Mouse (Mus musculus): ENCODE data around the gene Zbtb4.
"Not testable (repeated sequence)": the region's sequence is repeated elsewhere in the genome, so short reads cannot be mapped to it uniquely, and the experiment has no call there.

The Zbtb4 gene

DNA sequence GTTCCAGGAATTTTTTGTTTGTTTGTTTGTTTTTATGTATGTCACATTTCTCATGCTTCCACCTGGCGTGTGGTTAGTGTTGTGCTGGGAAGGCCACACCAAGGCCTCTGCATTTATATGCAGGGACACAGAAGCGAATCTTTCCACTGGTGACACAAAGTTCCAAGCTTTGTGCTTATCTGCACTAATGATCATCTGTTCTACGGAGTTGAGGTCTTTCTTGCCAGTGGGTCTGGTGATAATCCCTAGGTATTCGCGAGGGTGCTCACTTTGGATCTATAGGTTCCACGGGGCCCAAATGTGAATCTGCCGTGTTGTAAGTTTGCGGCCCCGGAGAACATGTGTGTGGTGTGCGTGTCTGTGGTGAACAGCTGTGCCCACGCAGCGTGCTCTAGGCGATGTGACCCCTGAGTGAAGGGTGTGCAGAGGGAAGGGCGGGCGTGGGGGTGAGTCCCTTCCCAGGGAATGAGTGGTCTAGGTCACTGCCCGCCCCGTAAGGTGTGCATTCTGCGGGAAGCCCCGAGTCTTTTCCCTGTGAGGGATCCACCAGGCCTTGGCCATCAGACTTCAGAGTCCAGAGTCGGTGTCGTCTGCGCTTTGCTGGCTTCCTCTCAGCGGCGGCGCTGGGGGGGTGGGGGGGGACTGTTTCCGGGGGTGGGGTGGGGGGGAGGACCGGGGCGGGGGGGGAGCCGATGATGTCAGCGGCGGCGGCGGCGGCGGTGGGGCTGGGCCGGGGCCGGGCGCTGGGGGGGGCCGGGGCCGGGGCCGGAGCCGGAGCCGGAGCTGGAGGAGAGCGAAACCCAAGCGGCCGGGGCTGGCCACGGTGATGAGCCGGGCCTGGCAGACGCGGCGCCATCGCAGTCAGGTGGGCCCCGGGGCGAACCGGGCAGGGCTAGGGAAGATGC, at the start of gene Zbtb4:
Gene Zbtb4, plus strand, starts transcription at position 692 of the 905 bp plus-strand sequence.
- DNase-seq (ENCODE audit: low read depth) = peak; percentile 55

- peak; percentile 90 for DNase-seq (ENCODE audit: low read depth)
These were observed 49.8 kb upstream of the Zbtb4 start for GRCm38 (mm10) chr11:69715929-69716328.

GRCm38 (mm10) chr11:69716953-69717352, 48.8 kb upstream of the Zbtb4 start:
- DNase-seq (ENCODE audit: low read depth) = no peak

DNA sequence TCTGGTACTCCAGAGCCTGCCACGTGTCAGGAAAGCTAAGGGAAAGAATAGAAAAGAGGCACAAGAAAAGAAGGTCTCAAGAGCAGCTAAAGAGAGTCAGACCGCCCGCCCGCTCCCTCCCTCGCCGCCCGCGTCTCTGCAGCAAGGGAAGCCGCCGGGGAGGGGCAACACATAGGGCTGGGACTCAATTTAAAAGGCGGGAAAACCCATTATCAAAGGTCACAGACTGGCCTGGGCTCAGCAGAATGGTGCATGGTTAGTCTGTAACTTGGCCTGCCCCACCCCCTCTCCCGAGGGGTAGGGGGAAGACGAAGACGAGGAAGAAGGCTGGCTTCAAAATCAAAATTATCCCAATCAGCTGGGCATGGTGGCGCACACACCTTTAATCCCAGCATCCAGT, 47.1 kb upstream of the Zbtb4 start:
- no peak for DNase-seq (ENCODE audit: low read depth)

DNA sequence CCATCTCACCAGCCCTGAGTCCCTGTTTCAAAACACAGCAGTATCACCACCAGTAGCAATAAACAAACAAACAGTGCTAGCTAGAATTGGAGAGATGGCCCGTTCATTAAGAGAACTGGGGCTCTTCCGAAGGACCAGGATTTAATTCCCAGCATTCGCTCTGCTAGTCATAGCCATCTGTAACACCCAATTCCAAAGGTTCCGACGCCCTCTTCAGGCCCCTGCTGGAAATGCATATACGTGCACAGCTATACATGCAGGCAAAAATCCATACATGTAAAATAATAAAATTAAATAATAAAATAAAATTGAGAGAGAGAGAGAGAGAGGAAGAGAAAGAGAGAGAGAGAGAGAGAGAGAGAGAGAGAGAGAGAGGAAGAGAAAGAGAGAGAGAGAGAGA, 46.3 kb upstream of the Zbtb4 start:
- DNase-seq (ENCODE audit: low read depth) = peak; percentile 24

DNA sequence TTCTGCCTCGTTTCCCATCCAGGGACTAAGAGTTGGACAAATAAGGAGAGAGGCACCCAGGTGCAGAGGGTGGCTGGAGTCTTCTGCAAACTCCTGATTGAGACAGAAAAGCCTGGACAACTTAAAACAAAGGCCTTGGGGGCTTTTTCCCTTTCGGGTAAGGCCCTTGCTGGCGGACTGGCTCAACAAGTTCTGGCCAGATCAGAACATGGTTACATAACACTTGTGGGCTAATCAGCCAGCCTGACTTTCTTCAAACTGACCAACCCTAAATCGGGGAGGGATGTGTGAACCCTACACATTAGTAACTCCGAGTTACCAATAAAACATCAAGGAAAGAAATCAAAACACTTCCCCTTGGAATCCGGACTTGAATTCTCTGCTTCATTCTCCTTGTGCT, 44.9 kb upstream of the Zbtb4 start:
- DNase-seq (ENCODE audit: low read depth) = peak; percentile 32

GRCm38 (mm10) chr11:69723074-69723473, 42.6 kb upstream of the Zbtb4 start:
- no peak for DNase-seq (ENCODE audit: low read depth)

DNA sequence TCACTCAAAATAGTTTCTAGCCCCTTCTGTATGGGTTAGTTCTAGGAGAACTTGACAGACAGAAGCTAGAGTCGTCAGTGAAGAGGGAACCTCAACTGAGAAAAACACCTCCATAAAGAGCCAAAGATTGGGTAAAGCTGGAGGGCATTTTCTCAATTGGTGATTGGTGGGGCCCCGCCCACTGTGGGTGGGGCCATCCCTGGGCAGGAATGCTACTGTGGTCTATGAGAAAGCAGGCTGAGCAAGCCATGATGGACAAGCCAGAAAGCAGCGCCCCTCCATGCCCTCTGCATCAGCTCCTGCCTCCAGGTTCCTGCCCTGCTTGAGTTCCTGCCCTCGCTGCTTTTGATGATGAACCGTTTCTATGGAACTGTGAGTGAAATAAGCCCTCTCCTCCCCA, 39.8 kb upstream of the Zbtb4 start:
- DNase-seq (ENCODE audit: low read depth) = peak; percentile 45

DNA sequence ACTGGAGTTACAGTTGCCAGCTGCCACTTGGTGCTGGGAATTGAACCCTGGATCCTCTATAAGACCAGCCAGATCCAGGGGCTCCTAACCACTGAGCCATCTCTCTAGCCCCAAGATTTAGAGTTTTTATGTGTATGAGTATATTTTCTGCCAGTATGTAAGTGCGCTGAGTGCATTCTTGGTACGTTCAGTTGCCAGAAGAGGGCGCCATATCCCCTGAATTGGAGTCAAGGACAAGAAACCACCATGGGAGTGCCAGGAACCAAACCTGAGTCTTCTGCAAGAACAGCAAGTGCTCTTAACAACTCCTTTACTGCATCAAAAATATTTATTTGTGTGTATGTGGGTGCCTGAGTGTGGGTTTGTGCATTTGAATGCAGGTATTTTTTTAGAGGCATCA, 36.6 kb upstream of the Zbtb4 start:
- peak; percentile 71 for DNase-seq (ENCODE audit: low read depth)

DNA sequence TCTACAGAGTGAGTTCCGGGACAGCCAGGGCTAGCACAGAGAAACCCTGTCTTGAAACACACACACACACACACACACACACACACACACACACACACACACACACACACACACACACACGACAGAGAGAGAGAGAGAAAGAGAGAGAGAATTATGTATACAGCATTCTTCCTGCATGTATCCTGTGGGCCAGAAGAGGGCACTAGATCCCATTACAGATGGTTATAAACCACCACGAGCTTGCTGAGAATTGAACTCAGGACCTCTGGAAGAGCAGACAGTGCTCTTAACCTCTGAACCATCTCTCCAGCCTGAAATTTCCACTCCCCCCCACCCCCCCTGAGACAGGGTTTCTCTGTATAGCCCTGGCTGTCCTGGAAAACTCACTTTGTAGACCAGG, 34.3 kb upstream of the Zbtb4 start:
- DNase-seq (ENCODE audit: low read depth) = not testable (repeated sequence)

GRCm38 (mm10) chr11:69751635-69752034, 14.1 kb upstream of the Zbtb4 start:
- no peak for DNase-seq (ENCODE audit: low read depth)

DNA sequence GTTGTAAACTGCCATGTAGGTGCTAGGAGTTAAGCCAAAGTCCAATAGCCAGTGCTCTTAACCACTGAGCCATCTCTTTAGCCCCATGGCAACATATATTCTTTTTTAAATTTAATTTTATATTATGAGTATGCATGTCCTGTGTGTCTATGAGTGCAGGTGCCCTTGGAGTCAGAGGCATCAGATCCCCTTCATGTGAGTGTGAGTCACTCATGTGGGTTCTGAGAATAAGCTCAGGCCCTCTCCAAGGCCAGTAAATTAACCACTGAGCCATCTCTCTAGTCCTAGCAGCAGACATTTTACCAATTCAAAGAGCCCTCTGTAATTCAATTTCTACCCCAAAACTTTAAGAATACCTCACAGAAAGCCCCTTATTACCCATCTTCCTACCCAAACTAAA, 13.0 kb upstream of the Zbtb4 start:
- peak; percentile 48 for DNase-seq (ENCODE audit: low read depth)

GRCm38 (mm10) chr11:69754233-69754632, 11.5 kb upstream of the Zbtb4 start:
- DNase-seq (ENCODE audit: low read depth) = no peak

GRCm38 (mm10) chr11:69754701-69755100, 11.0 kb upstream of the Zbtb4 start:
- peak; percentile 85 for DNase-seq (ENCODE audit: low read depth)

GRCm38 (mm10) chr11:69757303-69758089, 8.2 kb upstream of the Zbtb4 start:
- no peak for DNase-seq (ENCODE audit: low read depth)

DNA sequence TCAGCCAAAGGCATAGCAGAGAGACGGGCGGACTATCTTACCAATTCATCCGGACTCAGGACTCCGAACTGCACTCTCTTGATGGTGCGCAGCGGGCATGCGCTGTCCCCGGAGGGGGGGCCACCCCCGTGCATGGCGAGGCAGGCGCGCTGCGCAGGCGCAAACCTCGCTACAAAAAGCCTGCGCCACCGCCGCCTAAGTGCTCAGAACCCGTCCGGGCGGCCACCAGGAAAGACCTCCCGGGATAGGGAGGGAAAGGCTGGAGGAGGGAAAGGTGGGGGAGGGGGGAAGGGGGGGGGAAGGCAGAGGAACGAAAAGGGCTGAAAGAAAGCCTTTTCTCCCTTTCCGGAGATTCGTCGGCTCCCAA, 7.6 kb upstream of the Zbtb4 start:
- DNase-seq (ENCODE audit: low read depth) = peak; percentile 99

GRCm38 (mm10) chr11:69758478-69758970, 7.2 kb upstream of the Zbtb4 start, which contains the start of gene Polr2a:
TSS of gene Polr2a (minus strand) at chr11:69758637.
- DNase-seq (ENCODE audit: low read depth) = peak; percentile 99

- DNase-seq (ENCODE audit: low read depth) = peak; percentile 94
These were observed 6.6 kb upstream of the Zbtb4 start for GRCm38 (mm10) chr11:69758971-69759721.

- no peak for DNase-seq (ENCODE audit: low read depth)
These were observed 5.4 kb upstream of the Zbtb4 start for GRCm38 (mm10) chr11:69760160-69760900.

- no peak for DNase-seq (ENCODE audit: low read depth)
These were observed 4.9 kb upstream of the Zbtb4 start for GRCm38 (mm10) chr11:69760901-69761200.

DNA sequence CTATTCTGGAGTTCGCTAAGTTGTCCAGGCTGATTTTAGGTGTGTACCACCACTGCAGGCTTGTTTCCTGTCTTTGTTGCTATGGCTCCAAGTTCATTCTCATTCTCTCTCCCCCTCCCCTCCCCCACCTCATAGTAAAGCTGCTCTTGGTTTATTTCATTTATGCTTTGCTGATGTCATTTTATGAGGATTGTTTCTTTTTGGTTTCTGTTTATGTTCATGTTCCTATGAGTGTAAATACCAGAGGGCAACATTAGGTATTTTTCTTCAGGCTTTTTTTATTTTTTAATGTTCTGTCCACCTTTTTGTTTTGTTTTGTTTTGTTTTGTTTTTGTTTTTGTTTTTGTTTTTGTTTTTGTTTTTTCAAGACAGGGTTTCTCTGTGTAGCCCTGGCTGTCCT, 3.8 kb upstream of the Zbtb4 start, which contains the start of gene Slc35g3:
Gene Slc35g3, minus strand, starts transcription at position 101 of the 400 bp plus-strand sequence.
- DNase-seq (ENCODE audit: low read depth) = no peak

Data from NIH3T3 (cell line).